Mouse (Mus musculus): ENCODE measurements around the gene Dgcr2. TPM values are rescaled to one million over a fixed set of nuclear protein-coding genes. Genes with fewer than 3 reads are reported as not detected.
A peak's percentile ranks its signal among the peaks of the same experiment; 100 is the strongest.

The Dgcr2 gene
- polyA plus RNA-seq (2016; fragmentation: Nextera tagmentation; extraction: Ambion mirVana): 98.6 and 100 TPM in 2 replicates

DNA sequence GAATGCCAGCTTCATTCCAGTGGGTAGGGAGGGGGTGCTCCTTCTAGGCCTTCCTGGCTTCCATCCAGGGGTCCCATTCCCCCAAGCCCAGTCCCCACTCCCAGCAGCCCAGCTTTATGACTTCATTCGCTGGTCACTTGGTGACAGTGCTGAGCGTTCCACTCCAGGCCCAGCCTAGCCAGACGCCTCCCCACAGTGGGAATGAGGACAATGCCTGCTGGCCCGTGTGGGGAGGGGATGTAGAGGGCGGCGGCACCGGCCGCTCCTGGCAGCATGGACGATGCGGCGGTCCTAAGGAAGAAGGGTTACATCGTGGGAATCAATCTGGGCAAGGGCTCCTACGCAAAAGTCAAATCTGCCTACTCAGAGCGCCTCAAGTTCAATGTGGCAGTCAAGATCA lies at the start of gene Dgcr2, which contains the start of gene Tssk2:
Gene Dgcr2 (minus strand): TSS at position 101 of the 400 bp plus-strand sequence.
Gene Tssk2 (plus strand): TSS at position 176 of the 400 bp plus-strand sequence.
- Histone ChIP-seq H3K36me3 (replicated peaks) (peaks cover 61% of the 10 kb centered on the region), H3K27me3 (replicated peaks; ENCODE audit: low read depth, poor library complexity, severe bottlenecking) (no peaks in the 10 kb centered on the region), H3K27ac (replicated peaks) (no peak within 1 kb of the TSS), H3K4me3 (no peak within 1 kb of the TSS), H3K4me1 (no peaks in the 10 kb centered on the region), H3K9me3 (no peaks in the 10 kb centered on the region)
- DNase-seq (ENCODE audit: low spot score): no peak
- 93% methylated on average over 14 of the region's 14 CpGs for WGBS

DNA sequence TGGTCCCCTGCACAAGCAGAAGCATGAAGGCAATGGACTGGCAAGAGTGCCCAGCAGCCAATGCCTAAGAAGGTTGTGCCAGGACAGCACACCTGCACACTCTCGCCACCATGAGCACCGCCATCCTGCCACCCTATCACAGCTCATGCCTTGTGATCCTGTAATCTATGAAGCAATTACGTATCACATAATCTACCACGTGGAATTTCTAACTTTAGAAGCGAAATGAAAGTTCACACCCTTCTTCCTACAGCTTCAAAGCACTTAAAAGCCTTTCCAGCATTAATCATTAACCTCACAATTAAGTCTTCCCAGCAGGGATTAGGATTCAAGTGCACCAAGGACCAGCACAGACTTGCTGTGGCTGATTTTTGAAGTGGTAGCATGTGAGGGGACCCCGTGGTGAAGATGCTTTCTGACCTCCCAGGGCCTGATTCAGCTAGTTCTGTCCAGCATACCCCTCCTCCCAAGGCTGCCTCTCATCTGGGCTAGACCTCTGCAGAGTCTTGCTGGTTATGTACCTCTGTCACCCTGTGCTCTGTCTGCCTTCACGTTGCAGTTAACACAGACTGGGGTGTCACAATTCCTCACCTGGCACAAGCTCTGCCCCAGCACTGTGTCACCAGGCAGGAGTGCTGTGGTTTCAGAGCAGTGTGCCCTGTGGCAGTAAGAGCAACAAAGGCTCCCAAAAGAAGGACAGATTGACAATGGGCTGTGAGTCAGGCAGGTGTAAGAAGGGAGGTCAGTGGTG lies 46.9 kb upstream of the Dgcr2 start:
- DNase-seq (ENCODE audit: low spot score): no peak
- Histone ChIP-seq H3K9me3 (no peaks in the 10 kb centered on the region), H3K4me1 (peaks cover 15% of the 10 kb centered on the region), H3K36me3 (replicated peaks) (no peaks in the 10 kb centered on the region), H3K27me3 (replicated peaks; ENCODE audit: low read depth, poor library complexity, severe bottlenecking) (no peaks in the 10 kb centered on the region), H3K4me3 (no peak overlapping the region), H3K27ac (replicated peaks) (no peak overlapping the region)
- WGBS: 62% methylated on average over 7 of the region's 7 CpGs

- H3K4me1 ChIP-seq: no peaks in the 10 kb centered on the region; the same call in 1 of the 2 replicates
- no peak overlapping the region for H3K27ac ChIP-seq (replicated peaks)
- no peak overlapping the region for H3K4me3 ChIP-seq
- no peaks in the 10 kb centered on the region for H3K9me3 ChIP-seq
- DNase-seq (ENCODE audit: low spot score): no peak
- H3K36me3 ChIP-seq (replicated peaks): no peaks in the 10 kb centered on the region
- WGBS: 68% methylated on average over 8 of the region's 8 CpGs
- H3K27me3 ChIP-seq (replicated peaks; ENCODE audit: low read depth, poor library complexity, severe bottlenecking): peaks cover 5% of the 10 kb centered on the region; the same call in 1 of the 2 replicates
These were observed 45.1 kb upstream of the Dgcr2 start for GRCm38 (mm10) chr16:17943466-17943865.

GRCm38 (mm10) chr16:17939255-17939751 lies 40.9 kb upstream of the Dgcr2 start:
- H3K4me3 ChIP-seq: no peak overlapping the region
- WGBS: 64% methylated on average over 9 of the region's 9 CpGs
- DNase-seq (ENCODE audit: low spot score): no peak
- no peak overlapping the region for H3K27ac ChIP-seq (replicated peaks)
- H3K4me1 ChIP-seq: no peaks in the 10 kb centered on the region; the same call in 1 of the 2 replicates
- peaks cover 30% of the 10 kb centered on the region for H3K27me3 ChIP-seq (replicated peaks; ENCODE audit: low read depth, poor library complexity, severe bottlenecking)
- no peaks in the 10 kb centered on the region for H3K36me3 ChIP-seq (replicated peaks)
- no peaks in the 10 kb centered on the region for H3K9me3 ChIP-seq

DNA sequence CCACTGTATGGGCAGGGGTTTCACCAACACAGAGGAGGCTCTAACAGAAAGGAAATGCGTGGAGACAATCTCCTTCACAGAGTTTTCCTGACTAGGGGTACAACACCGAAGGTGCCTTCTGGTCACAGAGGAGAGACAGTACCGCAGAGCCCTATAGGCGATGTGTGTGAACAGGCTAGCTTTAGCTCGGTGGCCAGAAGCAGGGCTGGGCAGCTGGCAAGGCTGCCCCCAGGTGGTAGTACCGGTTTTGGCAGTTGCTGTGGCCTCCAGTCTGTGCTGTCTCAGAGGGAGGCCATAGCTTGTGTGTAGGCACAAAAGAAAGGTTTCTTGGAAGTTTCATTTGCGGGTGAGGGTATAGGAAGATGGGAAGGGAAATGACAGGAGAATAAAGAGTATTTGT lies 40.5 kb upstream of the Dgcr2 start:
- DNase-seq (ENCODE audit: low spot score): peak; percentile 74
- H3K4me1 ChIP-seq: no peaks in the 10 kb centered on the region; the same call in 1 of the 2 replicates
- H3K36me3 ChIP-seq (replicated peaks): no peaks in the 10 kb centered on the region
- H3K27ac ChIP-seq (replicated peaks): no peak overlapping the region
- no peaks in the 10 kb centered on the region for H3K9me3 ChIP-seq
- 11% methylated on average over 7 of the region's 7 CpGs for WGBS
- no peak overlapping the region for H3K4me3 ChIP-seq
- H3K27me3 ChIP-seq (replicated peaks; ENCODE audit: low read depth, poor library complexity, severe bottlenecking): peaks cover 30% of the 10 kb centered on the region

DNA sequence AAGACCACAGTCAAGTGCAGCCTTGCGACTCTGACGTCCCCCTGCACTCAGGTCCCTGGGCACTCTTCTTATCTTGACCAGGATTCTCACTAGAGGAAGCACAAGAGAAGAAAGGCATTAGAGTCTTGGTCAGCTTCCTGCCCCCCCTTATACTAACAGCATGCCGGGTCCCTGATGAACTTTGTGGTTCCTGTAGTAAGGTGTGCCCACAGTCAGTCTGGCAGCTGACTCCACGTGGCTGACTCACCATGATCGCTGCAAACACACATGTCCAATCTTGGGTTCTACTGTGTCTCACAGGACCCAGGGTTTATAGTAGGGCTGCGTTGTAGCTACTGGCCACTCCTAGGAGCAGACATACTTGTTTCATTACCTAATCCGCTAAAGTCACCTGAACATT lies 39.8 kb upstream of the Dgcr2 start:
- Histone ChIP-seq H3K9me3 (no peaks in the 10 kb centered on the region), H3K4me1 (no peaks in the 10 kb centered on the region; the same call in 1 of the 2 replicates), H3K4me3 (no peak overlapping the region), H3K27ac (replicated peaks) (no peak overlapping the region), H3K36me3 (replicated peaks) (no peaks in the 10 kb centered on the region), H3K27me3 (replicated peaks; ENCODE audit: low read depth, poor library complexity, severe bottlenecking) (peaks cover 30% of the 10 kb centered on the region)
- 79% methylated on average over 7 of the region's 7 CpGs for WGBS
- DNase-seq (ENCODE audit: low spot score): no peak

DNA sequence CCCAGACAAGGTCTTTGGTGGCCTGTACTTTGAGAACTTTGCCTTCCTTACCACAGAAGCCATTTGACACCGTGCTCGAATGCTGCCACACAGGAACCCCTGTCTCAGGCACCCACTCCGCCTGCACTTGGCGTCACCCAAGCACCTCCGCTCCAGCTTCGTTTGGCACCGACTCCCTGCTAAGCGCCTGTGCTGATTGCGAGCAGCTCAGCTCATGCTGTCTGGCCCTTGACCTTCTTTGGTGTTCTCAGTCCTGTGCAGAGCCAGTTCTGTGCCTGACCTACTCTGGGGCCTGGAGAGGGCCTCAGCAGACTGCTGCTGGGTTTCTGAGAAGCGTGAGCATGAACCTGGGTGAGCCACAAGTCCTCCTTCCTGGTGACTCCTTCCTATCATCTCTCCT lies 38.4 kb upstream of the Dgcr2 start:
- Histone ChIP-seq H3K9me3 (no peaks in the 10 kb centered on the region), H3K36me3 (replicated peaks) (no peaks in the 10 kb centered on the region), H3K4me1 (no peaks in the 10 kb centered on the region; the same call in 1 of the 2 replicates), H3K27ac (replicated peaks) (no peak overlapping the region), H3K4me3 (no peak overlapping the region), H3K27me3 (replicated peaks; ENCODE audit: low read depth, poor library complexity, severe bottlenecking) (peaks cover 30% of the 10 kb centered on the region)
- 83% methylated on average over 10 of the region's 10 CpGs for WGBS
- no peak for DNase-seq (ENCODE audit: low spot score)

DNA sequence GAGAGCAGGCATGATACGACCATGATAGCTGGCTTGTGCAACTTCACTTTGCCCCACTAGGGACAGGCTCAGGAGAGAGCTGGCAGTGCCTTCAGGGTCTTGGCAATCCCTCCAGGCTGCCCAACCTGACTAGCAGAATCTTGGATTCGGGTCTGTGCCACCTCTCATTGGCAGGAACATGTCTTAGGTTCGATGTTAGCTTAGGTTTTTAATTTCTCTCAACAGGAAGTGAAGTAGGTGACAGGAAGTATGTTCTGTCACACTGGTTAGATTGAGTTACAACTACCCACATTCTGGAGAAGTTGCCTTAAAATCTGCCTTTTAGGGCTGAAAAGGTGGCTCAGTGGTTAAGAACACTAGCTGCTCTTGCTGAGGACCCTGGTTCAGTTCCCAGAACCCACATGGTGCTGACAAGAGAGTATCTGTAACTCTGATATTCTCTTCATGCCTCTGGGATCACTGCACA lies 36.1 kb upstream of the Dgcr2 start:
- Histone ChIP-seq H3K27me3 (replicated peaks; ENCODE audit: low read depth, poor library complexity, severe bottlenecking) (peaks cover 30% of the 10 kb centered on the region), H3K27ac (replicated peaks) (no peak overlapping the region), H3K9me3 (no peaks in the 10 kb centered on the region), H3K4me1 (peaks cover under 1% of the 10 kb centered on the region), H3K4me3 (no peak overlapping the region), H3K36me3 (replicated peaks) (no peaks in the 10 kb centered on the region)
- 65% methylated on average over 3 of the region's 3 CpGs for WGBS
- DNase-seq (ENCODE audit: low spot score): no peak

- H3K9me3 ChIP-seq: no peaks in the 10 kb centered on the region
- no peak overlapping the region for H3K4me3 ChIP-seq
- peaks cover 28% of the 10 kb centered on the region for H3K27me3 ChIP-seq (replicated peaks; ENCODE audit: low read depth, poor library complexity, severe bottlenecking)
- no peak overlapping the region for H3K27ac ChIP-seq (replicated peaks)
- DNase-seq (ENCODE audit: low spot score): no peak
- H3K4me1 ChIP-seq: peaks cover 7% of the 10 kb centered on the region
- H3K36me3 ChIP-seq (replicated peaks): no peaks in the 10 kb centered on the region
- WGBS: 73% methylated on average over 9 of the region's 9 CpGs
These were observed 35.5 kb upstream of the Dgcr2 start for GRCm38 (mm10) chr16:17933594-17934444.

GRCm38 (mm10) chr16:17931906-17932460 lies 33.6 kb upstream of the Dgcr2 start:
- Histone ChIP-seq H3K9me3 (no peaks in the 10 kb centered on the region), H3K4me1 (peaks cover 24% of the 10 kb centered on the region), H3K36me3 (replicated peaks) (no peaks in the 10 kb centered on the region), H3K4me3 (no peak overlapping the region), H3K27me3 (replicated peaks; ENCODE audit: low read depth, poor library complexity, severe bottlenecking) (peaks cover 10% of the 10 kb centered on the region), H3K27ac (replicated peaks) (no peak overlapping the region)
- no peak for DNase-seq (ENCODE audit: low spot score)
- 79% methylated on average over 5 of the region's 5 CpGs for WGBS

DNA sequence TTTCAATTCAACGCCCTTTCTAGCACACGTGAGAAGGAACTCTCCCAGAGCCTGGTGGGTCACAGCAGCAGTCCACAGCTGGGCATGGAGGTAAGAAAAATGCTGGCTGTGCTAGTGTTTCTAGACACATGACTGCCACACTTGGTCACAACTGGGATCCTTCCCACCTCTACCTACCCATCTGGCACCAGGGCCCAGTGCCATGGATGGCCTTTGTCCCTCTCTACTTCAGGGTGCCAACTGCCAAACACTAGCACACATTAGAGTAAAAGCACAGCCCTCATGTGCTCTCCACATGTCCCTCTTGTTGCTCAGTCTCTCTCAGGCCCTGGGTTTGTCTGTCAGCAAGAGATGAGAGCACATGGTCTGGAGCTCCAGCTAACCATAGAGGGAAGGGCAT lies 31.3 kb upstream of the Dgcr2 start:
- peaks cover 27% of the 10 kb centered on the region for H3K4me1 ChIP-seq

DNA sequence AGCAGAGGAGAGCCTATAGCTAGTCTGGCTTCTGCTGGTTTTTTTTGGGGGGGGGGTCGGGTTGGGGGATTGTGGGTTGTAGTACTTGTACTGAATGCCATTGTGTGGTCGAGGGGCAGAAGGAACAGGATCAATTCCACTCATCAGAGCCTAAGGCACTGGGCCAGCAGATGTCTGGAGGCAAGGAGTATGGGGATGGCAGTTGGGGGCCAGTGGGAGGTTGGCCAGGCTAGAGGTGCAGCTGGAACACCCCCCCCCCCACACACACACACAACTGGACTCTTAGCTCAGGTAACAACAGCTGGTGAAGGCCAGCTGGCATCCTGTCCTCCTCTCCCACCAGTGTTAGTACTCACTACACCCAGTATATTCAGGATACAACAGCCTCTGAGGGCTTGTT lies 30.8 kb upstream of the Dgcr2 start:
- WGBS: 10% methylated on average over 2 of the region's 2 CpGs
- H3K4me3 ChIP-seq: peak overlapping the region; percentile 95

More for the DNA sequence above, 31.3 kb upstream of the Dgcr2 start:
- H3K27me3 ChIP-seq (replicated peaks; ENCODE audit: low read depth, poor library complexity, severe bottlenecking): no peaks in the 10 kb centered on the region
- H3K4me3 ChIP-seq: no peak overlapping the region
- H3K9me3 ChIP-seq: no peaks in the 10 kb centered on the region
- H3K36me3 ChIP-seq (replicated peaks): peaks cover 19% of the 10 kb centered on the region
- H3K27ac ChIP-seq (replicated peaks): no peak overlapping the region
- WGBS: 75% methylated on average over 2 of the region's 2 CpGs
- DNase-seq (ENCODE audit: low spot score): no peak

More for the DNA sequence above, 30.8 kb upstream of the Dgcr2 start:
- H3K27me3 ChIP-seq (replicated peaks; ENCODE audit: low read depth, poor library complexity, severe bottlenecking): no peaks in the 10 kb centered on the region
- DNase-seq (ENCODE audit: low spot score): no peak
- peak overlapping the region; percentile 88 for H3K27ac ChIP-seq (replicated peaks)
- peaks cover 27% of the 10 kb centered on the region for H3K4me1 ChIP-seq
- no peaks in the 10 kb centered on the region for H3K9me3 ChIP-seq
- H3K36me3 ChIP-seq (replicated peaks): peaks cover 23% of the 10 kb centered on the region
